Mouse (Mus musculus) monocyte, adult 2 months (primary cell): ENCODE data around the gene Zan.

Experiments
- DNase-seq, 2 experiments: peaks; one replicate each; pipeline ENCODE4 v3.0.0; 2022; ENCODE audit warnings: low spot score in 2 of 2, low read depth in 1 of 2

Zan gene

DNA sequence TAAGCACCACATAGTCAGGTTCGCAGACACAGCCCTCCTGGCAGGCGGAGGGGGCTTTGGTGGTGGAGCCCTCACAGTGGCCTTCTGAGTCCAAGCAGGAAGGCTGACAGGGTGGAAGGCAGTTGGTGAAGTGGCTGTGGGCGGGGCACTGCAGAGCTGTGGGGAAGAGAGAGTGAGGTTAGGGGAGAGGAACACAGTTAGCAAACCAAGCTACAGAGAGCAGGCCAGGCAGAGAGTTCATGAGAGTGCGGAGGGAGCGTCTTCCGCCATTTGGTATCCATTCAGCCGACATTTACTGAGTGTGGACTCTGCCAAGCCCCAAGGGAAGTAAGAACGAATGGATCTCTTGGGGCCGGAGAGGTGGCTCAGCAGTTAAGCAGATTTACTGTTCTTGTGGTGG is 57.8 kb downstream of the Zan start:
- DNase-seq = no peak

- DNase-seq = no peak
Measured at GRCm38 (mm10) chr5:137414253-137414652, 62.6 kb downstream of the Zan start.

GRCm38 (mm10) chr5:137411235-137411634 is 65.6 kb downstream of the Zan start:
- DNase-seq = no peak

- DNase-seq = no peak
Measured at GRCm38 (mm10) chr5:137410549-137410948, 66.3 kb downstream of the Zan start.

- DNase-seq = no peak
Measured at GRCm38 (mm10) chr5:137410066-137410465, 66.8 kb downstream of the Zan start.

DNA sequence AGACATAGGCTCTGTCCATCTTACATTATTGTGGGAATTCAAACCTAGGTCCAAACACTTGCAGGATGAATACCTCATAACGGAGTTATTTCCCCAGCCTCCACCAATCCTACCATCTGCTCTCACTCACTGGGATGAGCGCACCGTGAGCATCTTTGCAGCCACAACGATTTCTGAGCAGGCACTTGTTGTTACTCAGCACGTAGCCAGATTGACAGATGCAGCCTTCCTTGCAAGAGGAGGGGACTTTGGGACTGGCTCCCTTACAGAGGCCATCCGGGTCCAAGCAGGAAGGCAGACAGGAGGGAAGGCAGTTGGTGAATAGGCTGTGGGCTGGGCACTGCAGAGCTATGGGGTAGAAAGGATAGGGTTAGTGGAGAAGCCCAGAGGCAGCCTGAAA is 67.4 kb downstream of the Zan start:
- no peak for DNase-seq

GRCm38 (mm10) chr5:137404081-137404480 is 72.8 kb downstream of the Zan start:
- DNase-seq = no peak

DNA sequence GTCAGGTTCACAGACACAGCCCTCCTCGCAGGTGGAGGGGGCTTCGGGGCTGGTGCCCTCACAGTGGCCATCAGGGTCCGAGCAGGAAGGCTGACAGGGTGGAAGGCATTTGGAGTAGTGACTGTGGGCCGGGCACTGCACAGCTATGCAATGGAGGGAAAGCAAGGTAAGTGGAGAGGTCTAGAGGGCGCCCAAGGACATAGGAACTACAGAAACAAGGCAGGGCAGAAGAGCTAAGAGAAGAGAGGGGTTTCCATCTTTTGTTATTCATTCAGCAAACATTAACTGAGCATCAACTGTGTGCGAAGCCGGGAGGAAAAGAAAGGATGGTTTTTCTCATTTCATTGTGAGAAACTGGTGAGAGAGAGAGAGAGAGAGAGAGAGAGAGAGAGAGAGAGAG is 82.4 kb downstream of the Zan start:
- no peak for DNase-seq

DNA sequence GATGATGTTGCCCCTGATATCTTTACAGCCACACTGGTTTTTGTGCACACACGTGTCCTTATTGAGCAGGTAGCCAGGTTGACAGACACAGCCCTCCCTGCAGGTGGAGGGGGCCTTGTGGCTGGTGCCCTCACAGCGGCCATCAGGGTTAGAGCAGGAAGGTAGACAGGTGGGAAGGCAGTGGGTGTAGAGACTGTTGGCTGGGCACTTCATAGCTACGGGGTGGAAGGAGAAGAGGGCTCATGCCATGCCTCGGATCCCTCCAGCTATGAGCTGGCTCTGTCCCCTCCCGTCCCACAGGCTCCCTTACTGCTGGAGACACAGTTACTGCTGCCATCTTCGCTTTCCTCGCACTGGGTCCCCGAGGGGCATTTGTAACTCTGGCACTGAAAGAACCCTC is 85.2 kb downstream of the Zan start:
- no peak for DNase-seq

- DNase-seq = no peak
Measured at GRCm38 (mm10) chr5:137386712-137387111, 90.2 kb downstream of the Zan start.

DNA sequence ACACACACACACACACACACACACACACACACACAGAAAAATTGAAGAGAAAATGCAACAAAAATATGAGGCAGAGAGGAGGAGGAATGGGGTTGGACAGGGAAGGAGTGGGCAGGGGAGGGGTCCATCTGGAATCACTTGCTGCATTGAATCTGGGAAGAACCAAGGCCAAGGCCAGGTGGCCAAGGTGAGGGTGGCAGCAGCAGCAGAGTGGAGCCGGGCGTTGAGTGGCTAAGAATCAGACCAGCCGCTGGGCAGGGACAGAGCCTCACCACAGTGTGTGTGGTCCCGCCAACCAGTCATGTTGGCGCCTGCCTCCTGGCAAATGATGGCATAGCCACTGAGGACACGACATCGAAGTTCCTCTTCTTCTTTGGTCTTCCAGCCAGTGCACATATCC is 93.4 kb downstream of the Zan start:
- no peak for DNase-seq

- DNase-seq = no peak
Measured at GRCm38 (mm10) chr5:137381152-137381551, 95.7 kb downstream of the Zan start.

DNA sequence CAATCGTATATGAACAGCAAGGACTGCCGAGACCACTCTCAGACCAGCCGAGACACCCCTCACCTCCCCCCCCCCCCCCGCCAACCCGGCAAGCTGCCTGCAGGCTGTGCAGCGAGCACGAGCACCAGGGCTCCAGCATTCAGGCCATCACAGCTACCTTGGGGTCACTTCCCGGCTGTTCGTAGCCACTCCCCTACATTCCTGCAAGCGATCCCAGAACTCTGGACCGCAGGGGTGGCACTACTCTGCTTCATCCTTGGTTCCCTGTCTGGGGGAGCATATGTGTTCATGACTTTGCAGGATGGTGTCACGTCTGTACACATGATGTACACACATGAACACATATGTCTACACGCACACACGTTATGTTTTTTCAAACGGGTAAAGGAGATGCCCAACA is 99.3 kb downstream of the Zan start:
- DNase-seq = no peak

DNA sequence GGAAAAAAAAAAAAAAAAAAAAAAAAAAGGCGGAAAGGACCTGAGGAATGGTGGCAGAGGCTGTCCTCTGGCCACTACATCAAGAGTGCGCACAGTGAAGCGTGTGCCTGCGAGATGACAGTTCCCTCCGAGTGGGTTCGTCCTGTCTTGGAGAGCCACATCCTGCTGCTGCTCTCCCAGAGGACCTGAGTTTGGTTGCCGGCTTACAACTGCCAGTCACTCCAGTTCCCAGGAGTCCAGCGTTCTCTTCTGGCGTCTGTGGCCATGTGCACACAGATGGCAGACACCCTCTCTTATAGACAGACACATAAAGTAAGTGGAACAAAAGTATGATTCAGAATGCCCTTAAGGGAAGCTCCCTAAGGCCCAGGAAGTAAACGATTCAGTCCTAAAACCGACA is 99.7 kb downstream of the Zan start:
- DNase-seq = no peak

GRCm38 (mm10) chr5:137376722-137377121 is 100.1 kb downstream of the Zan start:
- no peak for DNase-seq

- no peak for DNase-seq
Measured at GRCm38 (mm10) chr5:137376198-137376597, 100.7 kb downstream of the Zan start.

GRCm38 (mm10) chr5:137375627-137376026 is 101.2 kb downstream of the Zan start:
- DNase-seq = no peak

GRCm38 (mm10) chr5:137374521-137375080 is 102.3 kb downstream of the Zan start:
- no peak for DNase-seq

DNA sequence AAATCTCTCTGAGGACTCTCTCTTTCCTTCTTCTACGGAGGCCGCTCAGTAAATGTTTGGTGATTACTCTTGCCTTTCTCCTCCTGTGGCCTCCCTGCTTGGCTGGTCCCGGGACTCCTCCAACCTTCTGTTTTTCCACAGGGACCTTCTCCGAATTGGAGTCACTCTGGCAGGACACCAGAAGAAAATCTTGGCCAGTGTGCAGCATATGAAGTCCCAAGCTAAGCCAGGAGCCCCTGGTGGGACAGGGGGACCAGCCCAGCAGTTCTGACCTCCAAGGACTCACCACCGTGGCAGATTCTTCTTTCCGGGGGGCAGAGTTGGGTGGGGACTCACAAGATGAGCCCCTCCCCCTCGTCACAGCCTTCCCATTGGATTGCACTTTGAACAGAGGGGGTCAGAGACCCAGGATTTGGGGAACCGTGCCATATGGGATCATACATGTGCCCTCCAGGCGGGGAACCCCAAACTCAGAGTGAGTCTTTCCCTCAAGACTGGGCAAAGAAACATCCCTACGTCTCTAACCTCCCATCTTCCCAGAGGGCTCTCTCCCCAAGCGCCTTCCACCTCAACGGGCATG is 103.4 kb downstream of the Zan start:
- DNase-seq = no peak

DNA sequence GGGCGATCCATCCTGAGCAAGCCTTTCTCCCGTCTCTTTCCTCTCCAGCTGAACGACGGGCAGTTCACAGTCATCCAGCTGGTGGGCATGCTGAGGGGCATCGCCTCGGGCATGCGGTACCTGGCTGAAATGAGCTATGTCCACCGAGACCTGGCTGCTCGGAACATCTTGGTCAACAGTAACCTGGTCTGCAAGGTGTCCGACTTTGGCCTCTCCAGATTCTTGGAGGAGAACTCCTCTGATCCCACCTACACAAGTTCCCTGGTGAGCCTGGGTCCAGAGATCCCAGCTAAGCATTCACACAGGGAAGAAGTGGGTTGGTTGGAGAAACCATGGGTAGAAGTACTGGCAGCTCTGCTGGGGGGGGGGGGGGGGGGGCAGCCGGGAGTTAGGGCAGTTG is 107.2 kb downstream of the Zan start:
- DNase-seq = no peak

DNA sequence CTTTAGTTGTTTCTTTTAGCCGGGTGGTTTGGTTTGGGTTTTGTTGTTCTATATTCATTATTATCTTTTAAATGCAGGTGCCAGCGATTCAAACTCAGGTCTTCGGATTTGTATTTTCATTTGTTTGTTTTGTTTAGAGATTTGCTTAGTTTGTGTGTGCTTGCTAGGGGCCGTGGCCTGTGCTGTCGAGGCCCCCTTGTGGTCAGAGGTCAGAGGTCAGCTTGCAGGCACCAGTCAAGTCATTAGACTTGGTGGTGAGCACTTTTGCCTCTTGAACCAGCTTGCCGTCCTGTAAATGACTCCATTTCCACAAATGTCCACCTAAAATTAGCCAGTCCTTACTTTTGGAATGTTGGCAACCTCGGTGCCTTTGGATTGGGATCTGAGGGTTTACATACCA is 118.5 kb downstream of the Zan start:
- DNase-seq = no peak

- DNase-seq = no peak
Measured at GRCm38 (mm10) chr5:137354091-137354490, 122.8 kb downstream of the Zan start.
